Mouse (Mus musculus) left cerebral cortex, adult 2 months (tissue): ENCODE measurements at regions not wholly inside any gene's neighbourhood (a gene's known extent, or its start where the extent isn't known, plus 50 kb on each side); places are given as distances from the start of the nearest gene placed in this dataset.
A peak's percentile ranks its signal among the peaks of the same experiment; 100 is the strongest.

Experiments used
- DNase-seq, 2 experiments: peaks; one replicate each; pipeline ENCODE4 v3.0.0; 2021 to 2022; ENCODE audit warnings: low spot score in 2 of 2, mixed read lengths in 1 of 2; ENCODE audit errors: extremely low spot score in 1 of 2
- H3K27ac ChIP-seq: fragments of 200-600 bp; 2 replicates; pipeline ENCODE4 v1.8.1; 2022
- H3K4me3 ChIP-seq: fragments of 200-600 bp; 2 replicates; pipeline ENCODE4 v1.8.1; 2022
- CTCF ChIP-seq: fragments of 200-600 bp; IDR thresholded peaks from 2 replicates; pipeline ENCODE4 v1.8.1; 2022; ENCODE audit warnings: antibody characterized with exemption, mild to moderate bottlenecking, moderate library complexity
- intact Hi-C: fragments of 180-260 bp; cut with DNase I; formaldehyde crosslinking; loops from one replicate; pipeline ENCODE4 v1.15.1; 2025

DNA sequence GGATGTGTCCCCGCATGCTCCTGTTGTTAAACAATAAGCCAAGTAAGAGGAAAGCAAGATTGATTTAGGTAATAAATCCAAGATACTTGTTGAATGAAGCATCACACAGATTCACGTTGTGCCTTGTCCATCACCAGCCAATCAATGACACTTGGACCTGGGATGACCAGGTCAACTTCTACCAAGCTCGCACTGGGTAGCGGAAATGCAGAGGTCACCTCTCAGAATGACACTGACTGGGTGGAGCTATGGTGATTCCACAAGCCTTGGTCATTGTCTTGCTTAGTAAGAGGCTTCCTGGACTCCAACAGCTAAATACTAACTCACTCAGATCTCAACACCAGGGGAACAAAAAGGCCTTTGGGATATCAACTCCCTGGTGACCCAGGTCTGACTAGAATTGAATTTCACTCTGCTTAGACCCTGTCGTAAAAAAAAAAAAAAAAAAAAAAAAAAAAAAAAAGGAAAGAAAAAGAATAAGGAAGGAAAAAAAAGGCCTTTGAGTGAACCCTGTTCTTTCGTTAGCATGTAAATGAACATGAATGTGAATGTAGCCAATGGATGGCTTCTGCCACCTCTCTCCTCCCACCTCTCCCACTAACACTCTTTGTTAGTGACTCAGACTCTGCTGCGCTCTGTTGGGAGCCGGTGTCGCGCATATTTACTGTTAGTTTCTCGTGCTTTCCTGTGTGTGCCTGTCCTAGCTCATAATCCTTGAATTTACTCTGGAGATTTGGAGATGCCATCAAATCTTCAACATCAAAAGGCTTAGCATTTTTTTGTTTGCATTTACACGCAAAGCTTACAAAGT is 66.4 kb upstream of the Skap2 start:
- Histone ChIP-seq H3K27ac (no peak overlapping the region), H3K4me3 (no peak overlapping the region)
- intact Hi-C loops: no loop called here
- no peak for DNase-seq
- no peak for TF ChIP-seq CTCF

DNA sequence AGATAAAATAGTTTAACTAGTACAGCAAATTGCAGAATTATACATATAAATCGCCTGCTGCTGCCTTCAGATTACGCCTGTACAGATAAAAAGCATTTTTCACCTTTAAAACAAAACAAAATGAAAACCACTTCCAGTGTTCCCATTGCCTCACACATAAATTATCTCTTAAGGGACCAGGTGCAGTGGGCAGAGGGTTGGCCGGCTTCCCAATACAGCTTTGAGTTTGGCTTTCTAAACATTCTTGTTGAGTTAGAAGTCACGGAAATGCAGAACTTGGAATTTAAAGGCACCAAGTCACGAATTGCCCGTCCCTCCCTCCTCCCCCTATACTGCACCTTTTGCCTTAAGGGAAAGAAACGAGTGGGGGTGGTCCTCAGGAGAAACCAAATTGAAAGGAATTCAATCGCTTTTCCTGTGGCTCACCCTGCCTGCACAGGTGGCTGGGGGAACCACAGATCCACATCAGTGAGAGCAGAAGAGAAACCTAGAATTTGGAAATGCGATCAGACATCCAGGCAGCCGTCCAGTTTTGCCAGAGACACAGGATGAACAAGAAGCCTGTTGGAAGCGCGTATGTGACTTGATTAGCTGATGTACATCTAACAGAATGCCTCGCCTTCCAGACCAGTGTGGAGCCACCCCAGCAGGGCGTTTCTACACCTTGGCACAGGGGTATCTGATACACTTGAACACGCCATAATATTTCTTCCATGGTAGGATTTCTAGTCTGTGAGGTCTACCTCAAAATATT is 64.0 kb upstream of the Skap2 start:
- Histone ChIP-seq H3K27ac (no peak overlapping the region), H3K4me3 (no peak overlapping the region)
- intact Hi-C loops: no loop called here
- no peak for TF ChIP-seq CTCF
- no peak for DNase-seq

DNA sequence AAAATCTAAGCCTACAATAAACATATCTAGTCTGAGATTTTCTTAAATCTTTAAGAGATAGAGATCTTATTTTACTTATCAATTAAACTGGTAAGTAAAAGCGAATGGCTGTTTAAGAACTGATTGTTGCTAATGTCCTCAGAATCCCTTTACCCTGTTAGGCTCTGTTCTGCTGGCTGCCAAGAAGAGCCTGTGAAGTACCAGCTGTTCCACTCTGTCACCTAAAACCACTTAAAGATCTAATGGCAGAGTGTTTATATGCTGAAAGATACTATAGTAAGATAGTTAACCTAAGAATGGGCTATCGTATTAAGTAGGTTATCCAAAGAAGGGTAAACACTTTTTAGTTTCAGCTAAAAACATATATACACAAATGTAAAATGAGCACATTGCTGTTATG is 62.6 kb upstream of the Skap2 start:
- intact Hi-C loops: no loop called here
- no peak for TF ChIP-seq CTCF
- no peak overlapping the region for H3K4me3 ChIP-seq
- no peak overlapping the region for H3K27ac ChIP-seq
- DNase-seq: no peak

DNA sequence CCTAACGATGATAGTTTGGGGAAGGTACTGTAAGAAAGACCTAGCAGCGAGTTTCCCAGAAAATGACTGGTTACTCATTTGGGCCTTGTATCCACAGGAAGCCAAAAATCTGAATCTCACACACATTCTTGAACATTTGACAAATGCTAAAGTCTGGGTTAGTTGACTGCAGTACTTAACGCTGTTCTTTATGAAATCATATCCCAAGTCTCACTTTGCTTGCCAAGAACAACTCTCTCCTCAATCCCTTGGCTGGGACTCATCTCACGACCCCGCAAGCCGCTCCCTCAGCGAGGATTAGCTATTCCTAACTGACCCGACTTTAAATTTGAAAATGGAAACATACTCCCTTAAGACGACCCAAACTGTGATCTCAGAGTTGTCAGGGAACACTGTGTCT is 54.8 kb upstream of the Skap2 start:
- TF ChIP-seq CTCF: no peak
- H3K27ac ChIP-seq: no peak overlapping the region
- no peak for DNase-seq
- intact Hi-C loops: no loop called here
- H3K4me3 ChIP-seq: no peak overlapping the region

DNA sequence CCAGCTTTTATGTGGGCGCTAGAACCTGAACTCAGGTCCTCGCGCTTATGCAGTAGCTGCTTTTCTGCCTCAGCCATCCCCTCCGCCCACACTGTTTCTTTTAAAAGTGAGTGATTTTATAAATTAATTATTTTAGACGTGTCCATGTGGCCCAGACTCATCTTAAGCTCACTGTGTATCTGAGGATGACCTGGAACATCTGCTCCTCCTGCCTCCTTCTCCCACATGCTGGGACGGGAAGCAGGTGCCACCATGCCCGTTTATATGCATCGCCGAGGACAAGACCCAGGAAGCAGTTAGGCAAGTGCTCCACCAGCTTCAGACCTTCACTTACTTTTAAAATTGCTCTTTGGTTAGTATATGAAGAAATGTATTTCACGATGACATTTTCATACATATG is 53.3 kb upstream of the Skap2 start:
- DNase-seq: no peak
- intact Hi-C loops: no loop called here
- no peak for TF ChIP-seq CTCF
- Histone ChIP-seq H3K27ac (no peak overlapping the region), H3K4me3 (no peak overlapping the region)

DNA sequence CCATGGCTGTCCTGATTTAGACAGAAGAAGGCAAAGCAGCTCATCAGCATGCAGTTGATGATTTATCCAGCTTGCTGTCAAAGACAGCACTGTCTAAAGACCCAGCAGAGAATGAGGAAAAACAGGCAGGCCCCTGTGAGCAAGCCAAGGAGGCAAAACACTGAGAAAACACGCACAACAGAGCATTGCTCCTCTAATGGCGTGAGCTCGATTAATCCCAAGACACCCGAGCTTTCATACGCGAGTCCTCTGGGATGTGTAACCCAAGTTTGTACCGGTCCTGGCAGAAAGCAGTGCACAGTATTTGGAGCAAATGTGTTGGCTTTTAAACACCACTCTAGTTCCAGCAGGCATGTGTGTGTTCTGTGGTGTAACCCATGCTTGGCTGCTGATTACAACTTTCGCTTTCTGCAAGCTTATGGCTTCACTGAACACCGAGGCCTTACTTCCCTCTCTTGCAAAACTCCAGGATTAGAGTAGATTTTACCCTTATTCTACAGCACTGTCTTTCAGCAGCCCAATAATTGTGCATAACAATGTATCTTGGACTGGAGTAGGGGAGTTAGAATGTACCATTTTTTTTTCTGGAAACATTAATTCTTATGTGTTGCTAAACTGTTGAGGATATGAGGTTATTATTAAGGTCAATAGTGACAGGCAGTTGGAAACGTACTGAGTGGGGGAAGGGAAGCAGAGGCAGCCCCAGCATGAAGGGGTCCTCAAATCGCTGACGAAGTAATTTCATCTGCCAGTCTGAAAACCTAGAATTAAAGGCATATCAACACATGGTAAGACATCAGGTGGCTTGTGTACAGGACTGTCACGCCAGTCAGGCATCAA is 52.0 kb upstream of the Skap2 start:
- H3K27ac ChIP-seq: peak overlapping the region; percentile 78
- no peak for TF ChIP-seq CTCF
- H3K4me3 ChIP-seq: no peak overlapping the region
- intact Hi-C loops: no loop called here
- peak; percentile 11 to 14 for DNase-seq
